Mouse (Mus musculus) lung, adult 18-20 months (tissue): ENCODE measurements around the gene Zpbp2.

ENCODE experiments used
- DNase-seq, 2 experiments: peaks; one replicate each; pipeline ENCODE4 v3.0.0; 2022; ENCODE audit warnings: mixed read lengths in 2 of 2

Gene Zpbp2

GRCm38 (mm10) chr11:98550975-98551828 lies at the start of gene Zpbp2:
Gene Zpbp2, plus strand, starts transcription at chr11:98551097.
- peak; percentile 86 to 88 for DNase-seq

GRCm38 (mm10) chr11:98504926-98505325 lies 46.0 kb upstream of the Zpbp2 start:
- DNase-seq = no peak

GRCm38 (mm10) chr11:98509434-98509833 lies 41.5 kb upstream of the Zpbp2 start:
- peak; percentile 41 to 48 for DNase-seq

GRCm38 (mm10) chr11:98510125-98510524 lies 40.8 kb upstream of the Zpbp2 start:
- no peak for DNase-seq

DNA sequence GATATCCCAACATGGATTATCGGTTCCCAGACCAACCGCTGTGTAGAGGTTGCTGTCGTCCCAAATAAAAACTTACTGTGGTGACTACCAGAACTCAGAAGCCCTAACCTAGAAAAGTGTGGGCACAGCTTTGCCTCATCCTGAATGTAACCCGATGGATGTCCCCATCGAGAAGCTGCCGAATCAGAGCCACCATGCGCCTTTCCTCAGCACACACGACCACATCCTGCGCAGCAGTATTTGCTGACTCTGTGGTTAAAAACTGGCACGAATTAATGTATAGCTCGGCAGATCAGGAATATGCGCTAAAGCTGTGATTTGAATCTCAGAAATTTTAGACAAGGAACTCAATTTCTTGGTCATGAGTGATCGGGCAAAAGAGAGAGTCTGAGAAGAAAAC lies 38.0 kb upstream of the Zpbp2 start:
- DNase-seq = no peak

DNA sequence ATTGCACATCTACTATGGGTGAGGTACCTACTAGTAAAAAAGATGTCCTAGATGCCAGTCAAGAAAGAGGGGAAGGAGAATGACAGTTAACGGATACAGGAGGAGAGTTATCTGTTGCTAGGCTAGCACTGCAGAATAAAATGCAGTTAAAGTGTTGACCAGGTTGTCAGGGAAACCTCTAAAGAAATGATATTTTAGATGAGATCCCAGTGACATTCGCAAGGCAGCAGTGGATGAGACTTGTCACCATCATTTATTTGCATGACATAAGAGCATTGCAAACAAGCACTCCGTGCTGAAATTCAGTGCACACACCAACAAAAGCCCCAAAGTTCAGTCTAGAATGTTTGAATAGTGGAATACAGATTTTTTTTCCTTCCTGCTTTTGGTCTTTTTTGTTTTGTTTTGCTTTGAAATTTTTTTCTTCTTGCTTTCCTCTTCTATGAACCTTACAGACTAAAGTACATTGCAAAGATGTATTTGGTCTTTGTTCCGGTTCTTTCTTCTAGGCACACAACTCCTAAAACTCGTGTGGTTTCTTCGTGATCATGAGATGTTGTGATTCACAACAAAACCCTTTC lies 37.5 kb upstream of the Zpbp2 start:
- DNase-seq = no peak

GRCm38 (mm10) chr11:98520468-98520867 lies 30.4 kb upstream of the Zpbp2 start:
- DNase-seq = peak in 1 of 2 experiments; percentile 13

DNA sequence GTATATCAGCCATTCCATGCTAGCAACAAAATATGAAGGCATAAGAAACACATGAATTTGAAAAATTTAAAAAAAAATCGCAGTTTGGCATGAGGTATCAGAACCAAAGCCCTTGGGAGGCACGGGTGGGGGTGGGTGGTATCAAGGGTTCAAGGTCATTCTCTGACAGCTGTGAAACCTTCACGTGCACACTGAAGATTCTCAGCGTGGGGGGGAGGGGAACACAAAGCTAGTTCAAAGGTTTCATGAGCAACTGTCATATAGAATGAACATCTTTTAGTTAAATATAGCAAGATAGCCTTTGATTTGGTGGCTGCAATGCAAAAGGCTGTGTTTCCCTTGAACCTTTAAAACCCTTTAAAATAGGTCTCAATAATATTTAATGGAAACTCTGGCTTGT lies 25.8 kb upstream of the Zpbp2 start:
- DNase-seq = no peak

DNA sequence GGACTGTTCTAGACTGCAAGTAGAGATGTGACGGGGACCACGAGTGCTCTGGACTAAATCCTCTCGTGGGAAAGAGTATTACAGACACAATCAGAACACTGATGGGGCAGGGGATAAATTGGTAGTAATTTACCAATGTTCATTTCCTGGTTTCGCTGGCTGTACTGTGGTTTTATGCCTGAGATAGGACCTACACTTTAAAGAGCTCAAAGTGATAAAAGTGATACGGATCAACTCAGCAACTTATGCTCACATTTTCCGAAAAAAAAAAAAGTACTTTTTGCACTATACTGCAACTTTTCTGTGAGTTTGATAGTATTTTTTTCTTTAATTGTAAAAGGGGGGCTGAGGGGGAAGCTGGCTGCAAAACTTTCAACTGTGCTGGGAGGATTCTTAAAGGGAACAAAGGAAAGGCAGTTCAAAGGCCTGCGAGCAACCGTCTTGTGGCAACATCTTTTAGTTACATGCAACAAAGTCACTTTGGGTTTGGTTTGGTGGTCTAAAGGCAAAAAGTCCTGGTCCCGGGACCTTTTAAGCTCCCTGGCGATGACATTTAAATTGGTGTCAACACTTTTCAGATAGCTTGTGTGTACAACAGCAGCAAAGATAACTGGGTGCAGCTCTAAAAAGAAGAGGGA lies 24.0 kb upstream of the Zpbp2 start:
- DNase-seq = no peak

DNA sequence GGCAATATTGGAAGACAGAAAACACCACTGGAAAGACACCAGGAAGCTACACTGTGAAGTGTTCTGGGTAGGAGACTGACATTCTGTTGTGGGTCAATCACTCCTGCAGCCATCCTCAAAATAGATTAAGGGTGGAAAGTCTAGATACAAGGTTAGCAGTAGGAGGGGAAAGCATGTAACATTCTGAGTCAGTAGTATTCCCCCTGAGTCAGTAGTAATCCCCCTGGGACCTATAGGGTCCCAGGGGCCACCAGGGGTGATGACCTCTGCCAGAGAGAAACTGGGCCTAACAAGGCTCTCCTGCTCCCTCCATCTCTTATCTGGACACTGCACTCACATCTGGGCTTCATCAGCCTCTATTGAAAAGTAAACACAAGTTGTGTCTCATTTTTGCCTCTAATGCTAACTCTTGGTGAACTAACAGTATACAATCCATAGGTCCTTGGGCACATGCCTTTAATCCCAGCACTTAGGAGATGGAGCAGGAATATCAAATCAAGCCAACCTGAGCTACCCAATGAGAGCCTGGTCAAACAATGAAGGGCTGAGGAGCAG lies 13.3 kb upstream of the Zpbp2 start:
- DNase-seq = no peak

DNA sequence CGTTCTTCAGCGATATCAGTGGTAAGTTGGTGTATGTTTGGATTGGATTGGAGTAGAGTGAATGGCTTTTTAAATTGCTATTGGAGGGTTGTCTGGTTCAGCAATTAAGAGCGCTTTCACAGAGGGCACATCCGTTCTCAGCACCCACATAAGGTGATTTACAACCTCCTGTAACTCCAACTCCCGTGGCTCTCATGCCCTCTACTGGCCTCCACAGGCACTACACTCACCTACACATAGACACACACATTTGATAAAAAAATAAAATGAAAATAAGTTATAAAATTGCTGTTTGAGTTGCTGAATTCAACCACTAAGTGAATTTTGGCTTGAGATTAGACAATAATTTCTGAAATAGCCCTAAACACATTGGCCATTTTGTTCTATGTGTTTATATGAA lies 10.6 kb upstream of the Zpbp2 start:
- DNase-seq = no peak

DNA sequence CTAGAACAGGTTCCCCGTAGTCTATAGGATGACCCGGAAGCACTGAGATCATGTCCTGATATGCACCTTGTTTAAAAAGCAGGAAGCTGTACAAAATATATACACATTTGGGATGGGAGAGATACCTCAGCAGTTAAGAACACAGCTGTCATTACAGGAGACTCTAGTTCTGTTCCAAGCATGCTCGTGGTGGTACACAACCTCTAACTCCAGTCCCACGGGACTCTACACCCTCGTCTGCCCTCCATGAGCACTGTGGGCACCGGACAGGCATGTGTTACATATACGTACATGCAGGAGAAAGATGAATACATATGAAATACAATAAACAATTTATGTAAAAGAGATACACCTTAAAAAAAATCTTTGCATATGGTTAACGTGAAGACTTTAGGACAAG lies 8.3 kb upstream of the Zpbp2 start:
- DNase-seq = no peak

DNA sequence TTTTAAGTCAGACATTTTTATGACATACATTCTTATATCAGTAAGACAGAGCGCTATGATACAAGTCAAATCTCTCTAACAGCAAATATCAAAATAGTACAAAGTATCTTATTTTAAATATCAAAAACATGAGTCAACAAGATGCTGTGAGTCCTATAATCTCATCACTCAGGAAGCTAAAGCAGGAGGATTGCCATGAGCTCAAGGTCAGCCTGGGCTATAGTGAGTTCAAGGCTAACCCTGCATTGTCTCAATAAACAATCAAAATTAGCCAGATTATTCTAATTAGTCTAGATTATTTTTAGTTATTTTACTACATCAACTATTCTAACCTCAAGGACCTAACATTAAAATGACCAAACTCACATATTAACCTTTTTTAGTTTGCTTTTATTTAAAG lies 7.5 kb upstream of the Zpbp2 start:
- no peak for DNase-seq

DNA sequence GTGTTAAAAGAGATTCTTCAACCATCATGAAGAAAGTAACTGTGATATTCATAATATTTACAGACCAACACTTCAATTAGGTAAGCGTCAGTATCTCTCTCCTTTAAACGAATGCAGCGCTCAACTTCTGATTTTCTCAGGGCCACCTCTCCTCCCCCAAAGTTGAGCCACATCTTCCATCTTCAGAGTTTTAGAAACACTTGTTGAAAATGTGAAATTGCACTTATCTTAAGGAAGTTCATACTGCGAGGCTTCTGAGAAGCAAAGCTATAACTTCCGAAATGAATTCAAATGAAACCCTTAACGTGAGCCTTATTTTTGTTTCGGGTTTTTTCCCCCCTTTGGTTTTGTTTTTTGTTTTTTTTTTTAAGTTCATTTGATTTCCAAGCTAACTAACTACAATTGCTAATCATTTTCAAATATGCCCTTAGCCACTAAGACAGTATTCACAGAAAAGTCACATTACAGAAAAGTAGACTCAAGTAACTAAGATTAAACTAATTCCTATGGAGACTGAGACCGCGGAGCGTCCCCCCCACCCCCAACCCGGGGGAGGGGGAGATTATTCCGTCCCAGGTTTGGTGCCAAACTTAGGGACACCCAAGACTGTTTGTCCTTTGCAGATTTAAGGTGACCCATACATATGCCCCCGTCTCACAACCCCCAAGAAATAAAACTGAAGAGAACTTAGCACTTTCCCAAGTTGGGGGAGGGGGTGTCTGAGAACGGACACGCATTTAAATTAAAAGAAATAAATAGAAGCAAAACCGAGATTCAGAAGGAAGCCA lies 5.8 kb upstream of the Zpbp2 start:
- no peak for DNase-seq

DNA sequence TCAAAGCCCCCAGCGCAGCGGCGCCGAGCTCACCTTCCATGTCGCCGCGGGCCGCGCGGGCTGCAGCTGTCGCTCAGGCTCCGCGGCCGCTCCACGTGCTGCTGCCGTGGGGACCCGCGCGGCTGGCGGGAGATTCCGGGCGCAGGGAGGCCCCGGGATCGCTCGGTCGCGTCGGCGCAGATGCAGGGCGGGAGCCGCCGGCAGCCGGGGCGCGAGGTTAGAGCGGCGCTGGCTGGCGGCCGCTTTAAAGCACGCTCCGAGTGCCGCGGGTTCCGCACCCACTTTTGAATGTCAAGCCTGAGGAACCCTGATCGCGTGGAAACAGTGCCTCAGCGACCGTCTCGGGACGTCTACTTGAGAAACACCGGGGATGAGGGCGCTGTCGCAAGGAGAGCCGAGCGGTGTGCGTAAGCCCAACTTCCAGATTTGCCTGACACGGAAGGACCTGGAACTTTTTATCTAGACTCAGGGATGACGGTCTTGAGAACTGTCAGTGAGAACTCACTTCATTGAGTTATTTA lies 5.1 kb upstream of the Zpbp2 start, which contains the start of gene Ikzf3:
Gene Ikzf3, minus strand, starts transcription at position 321 of the 521 bp plus-strand sequence.
- peak; percentile 38 to 40 for DNase-seq

DNA sequence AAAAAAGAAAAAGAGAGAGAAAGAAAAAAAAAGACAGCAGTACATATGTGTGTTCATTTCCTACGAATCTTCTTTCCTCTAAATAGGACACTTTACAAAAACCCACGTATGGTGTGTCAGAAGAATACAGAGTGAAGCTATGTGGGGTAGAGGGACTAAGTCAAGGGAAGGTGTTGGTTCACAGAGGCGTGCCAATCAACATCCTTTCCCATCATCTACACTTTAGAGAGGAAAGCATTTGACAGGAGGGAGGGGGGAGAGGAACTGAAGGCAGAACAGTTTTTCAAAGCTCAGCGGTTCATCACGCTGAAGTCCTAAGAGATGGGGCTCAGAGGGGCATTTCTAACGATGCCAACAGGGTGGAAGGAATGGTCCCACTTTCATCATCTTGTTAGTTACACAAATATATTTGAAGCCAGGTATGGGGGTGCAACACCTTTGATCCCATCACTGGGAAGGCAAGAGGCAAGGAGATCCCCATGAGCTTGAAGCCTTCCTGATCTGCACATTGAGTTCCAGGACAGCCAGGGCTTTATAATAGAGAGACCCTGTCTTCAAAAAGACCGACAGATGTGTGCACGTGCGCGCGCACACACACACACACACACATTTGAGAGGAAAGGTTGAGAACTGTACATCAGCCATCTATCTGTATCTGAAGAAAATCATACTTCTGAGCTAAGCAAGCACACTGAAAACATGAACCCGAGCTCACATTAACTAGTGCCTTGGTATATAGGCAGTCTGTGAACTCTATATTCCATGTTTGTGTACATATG lies 4.2 kb upstream of the Zpbp2 start:
- DNase-seq = no peak

DNA sequence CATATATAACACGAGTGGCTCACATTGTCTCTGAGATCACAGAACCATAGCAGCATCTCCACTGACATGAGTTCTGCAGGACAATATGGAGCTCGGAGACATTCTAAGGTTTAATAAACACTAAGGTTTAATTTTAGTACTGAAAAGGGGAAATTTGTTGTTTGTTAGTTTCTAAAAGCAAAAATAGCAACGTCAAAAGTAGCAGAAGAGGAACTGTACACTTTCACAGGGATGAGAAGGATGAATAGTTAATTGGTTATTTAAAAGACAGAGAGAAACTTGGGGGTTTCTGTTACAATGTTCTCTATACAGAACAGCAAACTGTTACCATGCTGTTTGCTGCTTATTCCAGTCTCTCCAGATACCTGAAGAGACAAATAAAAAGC lies 3.6 kb upstream of the Zpbp2 start:
- no peak for DNase-seq

GRCm38 (mm10) chr11:98549363-98549762 lies 1.5 kb upstream of the Zpbp2 start:
- DNase-seq = no peak

DNA sequence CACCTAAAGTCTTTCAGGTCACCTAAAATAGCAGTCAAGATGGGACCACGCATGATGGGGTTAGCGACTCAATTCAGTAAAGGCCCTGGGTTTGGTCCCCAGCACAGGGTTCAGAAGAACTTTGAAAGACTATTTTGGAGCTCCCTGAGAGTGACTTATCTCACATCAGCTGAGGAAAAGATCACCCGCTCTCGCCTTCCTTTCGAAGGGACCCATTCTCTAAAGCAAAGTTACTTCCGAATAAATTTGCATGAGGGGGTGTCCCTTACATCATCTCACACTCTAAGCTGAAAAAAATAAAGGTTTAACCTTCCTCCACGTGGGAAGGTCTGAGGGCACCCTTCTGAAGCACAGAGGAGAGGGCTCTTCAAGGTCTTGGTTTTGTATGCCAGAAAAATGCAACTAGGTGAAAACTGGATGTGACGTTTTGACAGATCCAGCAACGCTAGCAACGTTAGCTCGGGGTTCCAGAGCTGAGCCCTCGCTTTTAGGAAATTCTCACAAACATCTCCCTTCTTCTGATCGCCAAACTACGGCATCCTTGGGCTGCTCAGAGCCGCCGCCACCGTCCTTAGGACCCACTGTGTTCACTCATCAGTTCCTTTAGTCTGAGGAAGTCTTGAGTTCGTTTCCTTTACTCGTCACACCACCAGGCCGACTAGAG lies 454 bp upstream of the Zpbp2 start:
- peak in 1 of 2 experiments; percentile 7 for DNase-seq

- DNase-seq = no peak
Measured at GRCm38 (mm10) chr11:98553966-98554365, 3.1 kb downstream of the Zpbp2 start.

- no peak for DNase-seq
Measured at GRCm38 (mm10) chr11:98555124-98555700, 4.3 kb downstream of the Zpbp2 start.
